Mouse (Mus musculus) G1E (cell line): ENCODE data around the gene Ptprs. TPM values are rescaled to one million over a fixed set of nuclear protein-coding genes. Genes with fewer than 3 reads are reported as not detected.

Experiments
- ATAC-seq: 2 replicates; pipeline ENCODE4 v1.8.0; 2016; ENCODE audit warnings: mild to moderate bottlenecking; ENCODE audit not compliant: insufficient number of reproducible peaks, poor library complexity, low FRiP score, severe bottlenecking; ENCODE audit errors: extremely low read depth
- DNase-seq: peaks from one replicate; pipeline ENCODE4 v3.0.0; 2012; ENCODE audit warnings: low spot score
- H3K27me3 ChIP-seq: 2 replicates; pipeline ENCODE4 v1.6.1; 2012; ENCODE audit warnings: mild to moderate bottlenecking, low read length, inconsistent platforms; ENCODE audit not compliant: insufficient read depth
- H3K36me3 ChIP-seq: replicated peaks from 2 replicates; pipeline ENCODE3; 2012; ENCODE audit warnings: mild to moderate bottlenecking, inconsistent platforms
- H3K4me1 ChIP-seq: 2 replicates; pipeline ENCODE4 v1.6.1; 2012; ENCODE audit warnings: low read depth, low read length, inconsistent platforms, mixed read lengths; ENCODE audit not compliant: insufficient read depth
- H3K4me3 ChIP-seq: 2 replicates; pipeline ENCODE4 v1.5.1; 2012; ENCODE audit warnings: low read depth, mild to moderate bottlenecking, inconsistent platforms, low read length, moderate library complexity, mixed read lengths
- H3K9me3 ChIP-seq: replicated peaks from 2 replicates; pipeline ENCODE4 v1.6.1; 2012; ENCODE audit warnings: inconsistent platforms
- CTCF ChIP-seq: IDR thresholded peaks from 2 replicates; pipeline ENCODE4 v1.5.1; 2012; ENCODE audit warnings: low read depth, low read length, inconsistent platforms, mixed read lengths
- GATA1 ChIP-seq: IDR thresholded peaks from 2 replicates; pipeline ENCODE4 v1.6.1; 2012; ENCODE audit warnings: borderline replicate concordance, low read length, inconsistent platforms, mixed read lengths
- GATA2 ChIP-seq: IDR thresholded peaks from 2 replicates; pipeline ENCODE4 v1.6.1; 2012; ENCODE audit warnings: low read depth, low read length, inconsistent platforms, borderline replicate concordance
- POLR2AphosphoS5 ChIP-seq: IDR thresholded peaks from 2 replicates; pipeline ENCODE4 v1.6.1; 2012; ENCODE audit warnings: low read depth, low read length, inconsistent platforms; ENCODE audit not compliant: insufficient replicate concordance
- TAL1 ChIP-seq: conservative IDR thresholded peaks from 2 replicates; pipeline ENCODE4 v1.6.1; 2012; ENCODE audit warnings: low read depth, low read length, inconsistent platforms, mixed read lengths
- polyA plus RNA-seq: library from polyadenylated mRNA; stranded (reverse); fragments of >175 nt; gene quantifications from 2 replicates; pipeline ENCODE4 v1.2.3, GENCODE M21; 2012
- total RNA-seq, 2 experiments: library from RNA; stranded (forward) in 1 of 2; stranded (reverse) in 1 of 2; fragments of 200-1000 nt in 1 of 2; fragments of >200 nt in 1 of 2; fragmentation: Nextera tagmentation in 1 of 2; gene quantifications; 2 replicates each; pipeline ENCODE4 v1.2.3; 2014 to 2017

The Ptprs gene
- 70.5 and 77.2 TPM in 2 replicates for total RNA-seq (2014; fragmentation: Nextera tagmentation)
- 16.4 and 16.7 TPM in 2 replicates for total RNA-seq (2017)
- polyA plus RNA-seq = 83.6 and 90.8 TPM in 2 replicates

GRCm38 (mm10) chr17:56476402-56476752, at the start of gene Ptprs:
Gene Ptprs (minus strand): TSS chr17:56476483.
- Histone ChIP-seq H3K27me3 (peaks cover 69% of the 10 kb centered on the region), H3K36me3 (no peaks in the 10 kb centered on the region), H3K4me3 (no peak within 1 kb of the TSS; the same call in 1 of the 2 replicates), H3K9me3 (peaks cover 30% of the 10 kb centered on the region), H3K4me1 (peaks cover 66% of the 10 kb centered on the region)
- DNase-seq (no peak), ATAC-seq (no peak)
- TF ChIP-seq GATA2 = no peak
- TF ChIP-seq GATA1 = no peak
- TF ChIP-seq CTCF = no peak
- no peak for TF ChIP-seq TAL1
- no peak for TF ChIP-seq POLR2AphosphoS5

- DNase-seq (peak; percentile 34), ATAC-seq (peak; percentile 97)
- H3K27me3 ChIP-seq = no peaks in the 10 kb centered on the region
- no peaks in the 10 kb centered on the region for H3K9me3 ChIP-seq
- peaks cover 20% of the 10 kb centered on the region for H3K4me1 ChIP-seq
- H3K36me3 ChIP-seq = no peaks in the 10 kb centered on the region
- TF ChIP-seq TAL1 (peak; percentile 73), CTCF (no peak)
- H3K4me3 ChIP-seq = no peak overlapping the region
Measured at GRCm38 (mm10) chr17:56524943-56525342, 48.7 kb upstream of the Ptprs start.

- H3K36me3 ChIP-seq = no peaks in the 10 kb centered on the region
- H3K27me3 ChIP-seq = peaks cover 11% of the 10 kb centered on the region; the same call in 1 of the 2 replicates
- no peak for TF ChIP-seq TAL1
- TF ChIP-seq CTCF = no peak
- TF ChIP-seq GATA2 = no peak
- no peak for TF ChIP-seq GATA1
- TF ChIP-seq POLR2AphosphoS5 = no peak
- H3K4me1 ChIP-seq = peaks cover 20% of the 10 kb centered on the region
- DNase-seq (no peak), ATAC-seq (no peak)
- H3K4me3 ChIP-seq = no peak overlapping the region
- no peaks in the 10 kb centered on the region for H3K9me3 ChIP-seq
Measured at GRCm38 (mm10) chr17:56522744-56523143, 46.5 kb upstream of the Ptprs start.

GRCm38 (mm10) chr17:56515690-56516410, 39.6 kb upstream of the Ptprs start:
- H3K4me3 ChIP-seq = no peak overlapping the region
- H3K27me3 ChIP-seq = peaks cover 69% of the 10 kb centered on the region
- peaks cover 14% of the 10 kb centered on the region for H3K4me1 ChIP-seq
- DNase-seq (no peak), ATAC-seq (no peak)
- no peak for TF ChIP-seq TAL1
- no peak for TF ChIP-seq GATA1
- no peak for TF ChIP-seq CTCF
- TF ChIP-seq GATA2 = no peak
- TF ChIP-seq POLR2AphosphoS5 = no peak
- no peaks in the 10 kb centered on the region for H3K36me3 ChIP-seq
- peaks cover 26% of the 10 kb centered on the region for H3K9me3 ChIP-seq

GRCm38 (mm10) chr17:56514916-56515315, 38.6 kb upstream of the Ptprs start:
- DNase-seq (no peak), ATAC-seq (no peak)
- Histone ChIP-seq H3K36me3 (no peaks in the 10 kb centered on the region), H3K4me3 (no peak overlapping the region), H3K9me3 (peaks cover 35% of the 10 kb centered on the region), H3K4me1 (peaks cover 14% of the 10 kb centered on the region), H3K27me3 (peaks cover 69% of the 10 kb centered on the region)
- no peak for TF ChIP-seq GATA1
- no peak for TF ChIP-seq GATA2
- no peak for TF ChIP-seq POLR2AphosphoS5
- no peak for TF ChIP-seq TAL1
- TF ChIP-seq CTCF = no peak

GRCm38 (mm10) chr17:56514330-56514729, 38.0 kb upstream of the Ptprs start:
- no peak overlapping the region for H3K4me3 ChIP-seq
- H3K9me3 ChIP-seq = peaks cover 35% of the 10 kb centered on the region
- H3K4me1 ChIP-seq = peaks cover 18% of the 10 kb centered on the region
- DNase-seq = no peak
- no peaks in the 10 kb centered on the region for H3K36me3 ChIP-seq
- peaks cover 65% of the 10 kb centered on the region for H3K27me3 ChIP-seq
- ATAC-seq = no peak
- TF ChIP-seq GATA2 (no peak), GATA1 (no peak), POLR2AphosphoS5 (no peak), CTCF (no peak)

- H3K4me1 ChIP-seq = peaks cover 35% of the 10 kb centered on the region
- no peak for ATAC-seq
- DNase-seq = no peak
- H3K36me3 ChIP-seq = no peaks in the 10 kb centered on the region
- peak within 1 kb of the TSS; percentile 51 for H3K4me3 ChIP-seq
- H3K27me3 ChIP-seq = peaks cover 59% of the 10 kb centered on the region
- H3K9me3 ChIP-seq = peaks cover 37% of the 10 kb centered on the region
- TF ChIP-seq POLR2AphosphoS5 (no peak), GATA2 (no peak), GATA1 (no peak), TAL1 (no peak), CTCF (no peak)
Measured at GRCm38 (mm10) chr17:56512310-56512709, 36.0 kb upstream of the Ptprs start, which contains the start of gene Znrf4. Gene Znrf4 (minus strand): TSS chr17:56512431.
